Mouse (Mus musculus) inflammation-experienced regulatory T-cells (primary cell): ENCODE results near the gene Ube2k. TPM values are rescaled to one million over a fixed set of nuclear protein-coding genes. Genes with fewer than 3 reads are reported as not detected.

ENCODE experiments used
- polyA plus RNA-seq, 2 experiments: library from polyadenylated mRNA; unstranded; fragments of 100-300 nt; shearing (Covaris generic); gene quantifications; one replicate each; pipeline ENCODE4 v1.2.1; 2017

Gene Ube2k
- 100 to 1,000 TPM in 1 of 2 experiments, 10 to 100 TPM in 1; 99.2 to 101 TPM for polyA plus RNA-seq

GRCm38 (mm10) chr5:65536751-65537419 lies at the start of gene Ube2k, which contains the start of gene Smim14:
Gene Ube2k, plus strand, starts transcription at chr5:65537233.
Gene Smim14, minus strand, starts transcription at chr5:65537184.

GRCm38 (mm10) chr5:65492716-65493531 lies 44.1 kb upstream of the Ube2k start, which contains the start of gene Gm43552:
Gene Gm43552, minus strand, starts transcription at chr5:65492833.

Other genes starting within 250 kb of the Ube2k start
- gene Rfc1, start 201.6 kb upstream of the Ube2k start, polyA plus RNA-seq = 10 to 100 TPM; 46.2 to 47.2 TPM
- gene Klb, start 188.9 kb upstream of the Ube2k start, polyA plus RNA-seq = under 1 TPM; 0.10 to 0.26 TPM
- gene Rpl9, start 145.8 kb upstream of the Ube2k start, polyA plus RNA-seq = 1,000 to 10,000 TPM in 1 of 2 experiments, 100 to 1,000 TPM in 1; 902 to 1,025 TPM
- 10 to 100 TPM; 41.6 to 42.0 TPM for gene Lias, start 145.7 kb upstream of the Ube2k start, polyA plus RNA-seq
- gene Ugdh, start 101.3 kb upstream of the Ube2k start, polyA plus RNA-seq = 10 to 100 TPM; 32.1 to 37.1 TPM
- gene Gm43552, start 44.4 kb upstream of the Ube2k start, polyA plus RNA-seq = not detected
- 100 to 1,000 TPM; 168 to 176 TPM for gene Smim14, start within 50 bp of the Ube2k start, polyA plus RNA-seq
- gene Pds5a, start 161.0 kb downstream of the Ube2k start, polyA plus RNA-seq = 100 to 1,000 TPM; 132 to 136 TPM
- gene N4bp2, start 226.3 kb downstream of the Ube2k start, polyA plus RNA-seq = 10 to 100 TPM in 1 of 2 experiments, 1 to 10 TPM in 1; 8.8 to 13.1 TPM